Mouse (Mus musculus) erythroblast, embryonic 14.5 days (primary cell): Measurements from ENCODE around the gene Plekha8.

Experiments
- GATA1 ChIP-seq: IDR thresholded peaks from 2 replicates; pipeline ENCODE4 v1.6.1; 2012; ENCODE audit warnings: low read length, inconsistent platforms, mixed read lengths
- TAL1 ChIP-seq: IDR thresholded peaks from 3 replicates; pipeline ENCODE4 v1.6.1; 2012; ENCODE audit warnings: low read length, inconsistent platforms, mixed read lengths

DNA sequence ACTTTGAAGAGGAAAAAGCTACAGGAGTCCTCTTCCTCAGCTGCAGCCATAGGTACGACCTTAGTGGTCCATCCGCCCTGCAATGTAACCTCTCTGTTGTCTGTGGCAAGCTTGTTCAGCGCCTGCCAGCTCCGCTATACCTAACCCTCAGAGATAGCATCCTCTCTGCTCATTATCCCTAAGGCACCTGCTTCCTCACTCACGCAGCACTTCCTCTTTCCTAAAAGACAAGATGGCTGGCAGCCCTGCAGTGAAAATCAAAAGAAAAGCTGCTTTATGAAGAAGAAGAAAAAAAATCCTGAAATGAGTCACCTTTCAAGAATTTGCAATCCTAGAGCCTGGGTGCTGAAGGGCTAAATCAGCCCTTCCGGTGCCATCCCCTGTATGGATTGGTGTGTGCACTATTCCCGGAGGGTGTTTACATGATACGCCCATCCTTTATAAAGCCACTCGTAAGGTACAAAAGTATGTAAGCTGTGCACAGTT is 30.4 kb upstream of the Plekha8 start:
- TF ChIP-seq GATA1 = no peak
- TF ChIP-seq TAL1 = no peak
